Mouse (Mus musculus) liver, adult 2 months (tissue): ENCODE measurements around the gene 4931440F15Rik.

Source experiments
- CTCF ChIP-seq: fragments of 200-500 bp; IDR thresholded peaks from 2 replicates; pipeline ENCODE4 v1.5.1; 2011; ENCODE audit warnings: low read depth, low read length, control low read depth
- POLR2A ChIP-seq: fragments of 200-500 bp; IDR thresholded peaks from 2 replicates; pipeline ENCODE4 v1.6.1; 2011; ENCODE audit warnings: low read length, control low read depth; ENCODE audit not compliant: insufficient read depth; ENCODE audit errors: extremely low read depth

GRCm38 (mm10) chr11:29840606-29841227, 15.2 kb upstream of the 4931440F15Rik start:
- no peak for TF ChIP-seq CTCF
- TF ChIP-seq POLR2A: no peak
